Mouse (Mus musculus) ZHBTc4 (cell line): Measurements from ENCODE around the gene Gm4787.
"Not testable (repeated sequence)": the region's sequence is repeated elsewhere in the genome, so short reads cannot be mapped to it uniquely, and the experiment has no call there.

ENCODE experiments used
- DNase-seq: peaks from one replicate; pipeline ENCODE4 v3.0.0-alpha.2; 2011; ENCODE audit warnings: low read depth, low spot score

Gene Gm4787

GRCm38 (mm10) chr12:81379364-81379763 lies at the start of gene Gm4787:
Gene Gm4787, minus strand, starts transcription at chr12:81379464.
- not testable (repeated sequence) for DNase-seq

- DNase-seq, result no peak
Observed at GRCm38 (mm10) chr12:81421846-81422245, 42.6 kb upstream of the Gm4787 start, which contains the start of gene Adam4. Gene Adam4, minus strand, starts transcription at chr12:81421946.

- DNase-seq, result no peak
Observed at GRCm38 (mm10) chr12:81413211-81413610, 33.9 kb upstream of the Gm4787 start.

GRCm38 (mm10) chr12:81408966-81409365 lies 29.7 kb upstream of the Gm4787 start:
- DNase-seq, result no peak

- DNase-seq, result peak; percentile 75
Observed at GRCm38 (mm10) chr12:81402187-81402586, 22.9 kb upstream of the Gm4787 start.

- DNase-seq, result no peak
Observed at GRCm38 (mm10) chr12:81333841-81334240, 45.4 kb downstream of the Gm4787 start.

- peak; percentile 67 for DNase-seq
Observed at GRCm38 (mm10) chr12:81332875-81333421, 46.3 kb downstream of the Gm4787 start, which contains the start of gene Slc8a3. Gene Slc8a3, minus strand, starts transcription at chr12:81333180.

- peak; percentile 49 for DNase-seq
Observed at GRCm38 (mm10) chr12:81331937-81332874, 47.1 kb downstream of the Gm4787 start.

GRCm38 (mm10) chr12:81331046-81331638 lies 48.1 kb downstream of the Gm4787 start:
- no peak for DNase-seq
